Mouse (Mus musculus): ENCODE results near the gene Tgm4.

Gene Tgm4
- long read RNA-seq, experiment 1, result 0 reads
- long read RNA-seq, experiment 2, result 0 reads

DNA sequence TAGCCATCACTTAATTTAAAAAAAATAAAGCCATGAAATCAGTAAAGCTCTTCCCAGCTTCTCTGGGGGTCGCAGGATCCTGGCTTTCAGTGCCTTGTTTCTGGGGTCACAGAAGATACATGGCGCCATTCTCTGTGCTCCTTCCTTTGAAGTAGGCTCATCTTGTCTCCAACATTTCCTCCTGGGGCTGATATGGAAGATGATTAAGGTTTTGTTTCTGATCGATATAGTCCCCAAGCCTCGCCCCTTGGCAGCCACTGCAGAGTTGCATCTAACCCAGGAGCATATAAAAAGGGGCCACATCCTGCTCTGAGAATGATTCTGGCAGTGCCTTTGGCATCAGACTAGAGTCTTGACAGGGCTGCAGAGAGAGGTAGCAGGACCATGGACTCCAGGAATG, at the start of gene Tgm4:
Tgm4 (plus strand) TSS at position 301 of the 400 bp plus-strand sequence.
- intact Hi-C loops (cut with DNase I), result no loop called here

DNA sequence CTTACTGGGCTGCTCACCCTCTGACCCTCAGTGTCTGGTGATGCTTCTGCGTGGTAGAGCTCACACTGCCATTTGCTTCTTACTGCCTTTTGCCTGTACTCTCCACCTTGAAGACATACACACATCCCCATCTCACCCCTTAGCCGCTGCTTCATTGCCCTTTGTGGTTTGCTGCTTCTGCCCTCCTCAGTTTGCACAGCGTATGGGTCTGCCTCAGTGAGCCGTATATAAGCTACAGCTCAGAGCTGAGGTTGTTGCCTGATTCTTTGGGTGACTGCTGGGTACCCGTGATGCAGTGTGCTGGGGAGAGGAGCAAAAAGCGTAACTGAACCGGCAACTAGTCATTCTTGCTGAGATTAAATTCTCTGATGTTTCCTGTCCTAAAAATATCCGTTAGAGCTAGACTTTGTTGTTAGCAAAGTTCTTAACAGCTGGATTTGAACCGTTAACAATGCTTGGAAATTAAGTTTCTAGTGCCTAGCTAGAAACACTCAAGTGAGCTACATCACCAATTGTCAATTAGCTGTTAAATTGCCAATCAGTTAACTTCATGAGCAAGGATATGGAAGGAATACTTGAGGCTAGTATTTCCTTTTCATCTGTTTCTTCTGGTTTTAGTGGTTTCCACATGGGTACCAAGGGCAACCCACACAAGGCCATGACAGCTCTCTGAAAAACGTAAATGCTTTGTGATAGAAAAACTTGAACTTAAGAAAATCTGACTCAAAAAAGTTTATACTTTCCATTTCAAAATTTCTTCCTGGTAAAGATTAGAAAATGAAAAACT, 35.9 kb upstream of the Tgm4 start:
- intact Hi-C loops (cut with DNase I), result no loop called here

DNA sequence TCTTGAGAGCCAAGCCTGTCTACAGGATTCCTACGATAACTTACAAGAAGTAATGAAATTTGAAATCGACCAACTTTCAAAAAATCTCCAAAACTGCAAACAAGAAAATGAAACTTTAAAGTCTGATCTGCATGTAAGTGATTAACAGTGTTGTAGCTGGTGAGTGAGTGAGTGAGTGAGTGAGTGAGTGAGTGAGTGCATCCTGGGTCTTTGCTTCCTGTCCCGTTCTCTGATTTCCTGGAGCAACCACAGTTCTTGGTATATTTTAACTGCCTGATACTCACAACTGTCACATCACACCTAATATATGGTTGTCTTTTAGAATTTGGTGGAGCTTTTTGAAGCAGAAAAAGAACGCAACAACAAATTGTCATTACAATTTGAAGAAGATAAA, 35.3 kb upstream of the Tgm4 start:
- intact Hi-C loops (cut with DNase I), result no loop called here

DNA sequence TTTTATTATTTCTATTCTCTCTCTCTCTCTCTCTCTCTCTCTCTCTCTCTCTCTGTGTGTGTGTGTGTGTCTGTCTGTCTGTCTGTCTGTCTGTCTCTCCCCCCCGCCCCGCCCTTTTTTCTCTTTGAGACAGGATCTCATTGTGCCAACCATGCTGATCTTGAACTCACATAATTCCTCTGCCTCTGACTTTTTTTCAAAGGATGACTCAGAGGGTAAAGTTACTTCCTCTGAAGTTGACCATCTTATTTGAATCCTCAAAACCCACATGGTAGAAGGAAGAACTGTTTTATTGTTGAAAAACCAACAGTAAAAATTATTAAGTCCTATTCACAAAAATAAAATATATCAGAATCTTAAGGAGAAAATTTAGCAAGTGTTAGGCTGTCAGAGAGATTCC, 29.8 kb upstream of the Tgm4 start:
- intact Hi-C loops (cut with DNase I), result no loop called here

DNA sequence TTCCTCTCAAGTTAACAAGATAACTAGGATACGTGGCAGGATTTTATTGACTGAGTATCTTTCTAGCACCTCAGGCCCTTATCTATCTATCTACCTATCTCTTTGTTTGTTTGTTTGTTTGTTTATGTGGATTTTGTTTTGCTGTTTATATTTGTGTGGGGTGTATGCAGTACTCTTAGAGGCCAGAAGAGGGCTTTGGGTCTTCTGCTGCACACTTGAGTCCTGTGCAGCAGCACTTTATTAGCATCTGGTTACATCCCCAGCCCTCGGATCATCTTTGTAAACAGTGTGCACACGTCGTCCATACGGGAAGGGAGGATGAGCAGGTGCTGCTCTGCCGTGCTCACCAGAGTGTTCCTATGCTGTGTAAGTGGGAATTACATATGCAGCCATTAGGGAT, 28.5 kb upstream of the Tgm4 start:
- intact Hi-C loops (cut with DNase I), result no loop called here

DNA sequence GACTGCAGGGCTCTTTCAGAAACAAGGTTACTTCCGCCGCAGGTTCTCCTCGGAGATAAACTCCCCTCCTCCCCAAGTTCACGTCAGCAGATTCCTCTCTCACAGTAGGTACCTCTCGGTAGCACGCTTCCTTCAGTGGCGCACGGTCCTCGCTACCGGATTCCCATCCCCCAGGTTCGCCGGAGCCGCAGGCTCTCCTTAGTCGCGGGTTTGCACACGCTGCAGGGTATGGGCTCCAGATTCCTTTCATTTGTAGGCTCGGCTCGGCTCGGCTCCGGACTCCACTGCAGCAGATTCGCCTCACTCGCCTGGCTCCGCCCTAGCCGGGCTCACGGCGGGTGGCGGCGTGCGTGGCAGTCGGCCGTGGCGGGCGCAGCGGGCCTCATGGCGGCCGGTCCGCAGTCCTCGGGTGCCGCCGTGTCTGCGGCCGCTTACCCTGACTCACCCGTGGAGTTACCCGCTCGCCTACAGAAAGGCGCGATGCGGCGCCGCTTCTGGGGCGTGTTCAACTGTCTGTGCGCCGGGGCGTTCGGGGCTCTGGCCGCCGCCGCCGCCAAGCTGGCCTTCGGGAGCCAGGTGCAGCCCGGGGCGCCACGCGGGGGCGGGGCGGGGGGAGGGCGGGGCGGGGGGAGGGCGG, 13.4 kb upstream of the Tgm4 start, which contains the start of gene Tmem42:
Tmem42 (plus strand) TSS at position 332 of the 637 bp plus-strand sequence.
- intact Hi-C loops (cut with DNase I), result no loop called here

DNA sequence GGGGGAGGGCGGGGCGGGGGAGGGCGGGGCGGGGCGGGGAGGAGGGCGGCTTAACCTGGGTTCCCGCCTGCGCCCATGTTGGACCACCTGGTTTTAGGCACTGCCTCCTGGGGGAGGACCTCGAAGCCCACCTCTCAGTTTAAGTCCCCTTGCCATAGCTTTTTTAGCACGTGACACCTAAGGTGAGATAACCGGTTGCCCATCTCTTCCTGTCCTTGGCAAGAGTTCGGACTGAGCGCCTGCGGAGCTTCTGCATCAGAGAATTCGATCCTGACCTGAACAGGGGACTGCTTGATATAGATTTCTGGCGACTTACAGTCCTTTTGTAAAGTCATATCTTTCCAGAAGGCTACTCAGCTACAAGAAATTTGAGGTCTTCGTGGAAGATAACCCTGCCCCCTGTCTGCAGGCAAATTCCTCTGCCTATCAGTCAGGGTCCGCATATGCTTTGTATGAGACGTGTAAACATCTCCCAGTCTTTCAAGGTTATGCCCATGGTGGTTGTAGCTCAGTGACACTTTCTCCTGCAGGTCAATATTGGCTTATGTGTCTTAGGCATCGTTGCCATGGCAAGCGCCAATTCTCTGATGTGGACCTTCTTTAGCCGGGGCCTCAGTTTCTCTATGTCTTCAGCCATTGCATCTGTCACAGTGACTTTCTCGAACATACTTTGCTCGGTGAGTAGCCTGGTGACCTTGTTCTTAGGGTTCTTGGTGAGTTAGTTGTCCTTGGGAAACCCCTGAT, 12.7 kb upstream of the Tgm4 start:
- intact Hi-C loops (cut with DNase I), result no loop called here

DNA sequence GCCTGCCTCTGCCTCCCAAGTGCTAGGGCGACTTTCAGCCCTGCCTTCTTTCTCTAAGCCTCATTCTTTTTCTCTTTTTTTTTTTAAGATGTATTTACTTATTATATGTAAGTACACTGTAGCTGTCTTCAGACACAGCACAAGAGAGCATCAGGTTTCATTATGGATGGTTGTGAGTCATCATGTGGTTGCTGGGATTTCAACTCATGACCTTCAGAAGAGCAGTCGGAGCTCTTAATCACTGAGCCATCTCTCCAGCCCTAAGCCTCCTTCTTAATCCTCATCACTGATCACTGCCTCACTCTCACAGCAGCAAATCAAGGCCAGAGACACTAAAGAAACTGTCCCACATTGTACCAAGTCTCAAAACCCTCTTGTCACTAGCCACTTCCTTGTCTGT, 10.3 kb upstream of the Tgm4 start:
- intact Hi-C loops (cut with DNase I), result no loop called here

DNA sequence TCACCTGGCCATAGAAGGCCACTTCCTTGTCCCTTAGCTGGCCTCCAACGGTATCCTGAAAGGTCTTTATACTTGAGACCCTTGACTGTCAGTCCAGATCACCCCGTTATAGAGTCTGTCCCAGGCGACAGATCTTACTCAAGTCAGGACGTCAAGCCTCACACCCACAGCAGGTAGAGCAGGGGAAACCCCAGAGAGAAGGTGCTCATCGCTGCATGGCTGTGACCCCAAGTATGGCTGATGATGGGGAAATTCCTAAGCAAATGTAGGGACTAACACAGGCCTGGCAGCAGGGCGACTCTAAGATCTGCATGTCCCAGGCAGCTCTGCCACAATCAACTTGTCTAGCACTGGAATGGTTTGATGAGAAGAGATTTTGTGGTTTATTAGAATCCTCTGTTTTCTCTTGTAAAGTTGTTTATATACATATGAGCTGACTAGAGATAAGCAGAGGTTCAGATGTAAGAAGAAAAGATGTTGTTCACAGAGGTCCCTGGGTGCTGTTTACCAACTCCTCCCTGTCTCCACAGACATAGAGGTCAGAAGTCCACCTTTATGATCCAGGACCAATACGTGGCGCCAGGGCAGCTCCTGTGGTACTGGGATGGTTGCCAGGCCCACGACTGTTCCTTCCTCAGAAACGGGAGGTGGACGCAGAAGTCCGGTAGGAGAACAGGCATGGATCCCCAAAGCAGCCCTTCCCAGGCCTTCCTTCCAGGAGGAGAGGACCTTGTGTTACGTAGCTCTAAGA, 2.9 kb upstream of the Tgm4 start:
- intact Hi-C loops (cut with DNase I), result no loop called here

DNA sequence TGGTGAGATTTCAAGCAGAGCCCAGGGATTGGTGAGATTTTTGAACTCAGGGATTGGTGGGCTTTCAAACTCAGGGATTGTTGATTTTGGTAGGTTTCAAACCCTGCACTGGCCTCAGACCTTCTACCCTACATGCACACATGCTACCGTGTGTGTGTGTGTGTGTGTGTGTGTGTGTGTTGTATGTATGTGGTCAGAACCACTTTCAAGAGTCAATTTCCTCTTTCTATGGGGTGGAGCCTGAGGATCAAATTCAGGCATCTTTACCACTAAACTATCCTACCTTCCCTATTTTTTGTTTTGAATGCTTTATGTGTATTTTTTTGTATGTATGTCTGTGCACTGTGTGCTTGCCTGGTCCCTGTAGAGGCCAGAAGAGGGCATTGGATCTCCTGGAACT, 13.1 kb downstream of the Tgm4 start:
- intact Hi-C loops (cut with DNase I), result no loop called here

DNA sequence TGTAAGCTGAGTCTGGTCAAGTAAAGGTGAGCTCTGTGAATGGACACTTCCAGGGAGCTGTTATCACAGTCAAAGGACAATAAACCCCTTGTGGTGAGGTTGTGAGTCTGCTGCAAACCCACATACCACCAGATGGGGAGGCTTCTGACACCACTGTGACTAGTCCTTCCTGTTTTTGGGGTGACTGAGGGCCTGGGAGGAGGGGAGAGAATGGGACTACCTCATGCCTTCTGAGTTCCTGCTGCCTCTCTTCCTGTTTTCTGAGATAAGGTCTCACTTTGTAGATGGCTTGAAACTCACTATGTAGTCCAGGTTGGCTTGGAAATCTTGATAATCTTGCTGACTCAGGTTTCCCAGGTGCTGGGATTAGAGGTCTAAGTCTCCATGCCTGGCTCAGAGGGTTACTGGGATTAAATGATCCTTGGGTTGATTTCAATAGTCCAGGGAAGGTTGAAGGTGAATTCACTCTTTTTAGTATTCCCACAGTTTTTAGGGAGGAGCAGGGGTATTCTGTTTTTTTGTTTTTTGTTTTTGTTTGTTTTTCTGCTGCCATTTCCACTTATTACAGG, 24.3 kb downstream of the Tgm4 start:
- intact Hi-C loops (cut with DNase I), result no loop called here

DNA sequence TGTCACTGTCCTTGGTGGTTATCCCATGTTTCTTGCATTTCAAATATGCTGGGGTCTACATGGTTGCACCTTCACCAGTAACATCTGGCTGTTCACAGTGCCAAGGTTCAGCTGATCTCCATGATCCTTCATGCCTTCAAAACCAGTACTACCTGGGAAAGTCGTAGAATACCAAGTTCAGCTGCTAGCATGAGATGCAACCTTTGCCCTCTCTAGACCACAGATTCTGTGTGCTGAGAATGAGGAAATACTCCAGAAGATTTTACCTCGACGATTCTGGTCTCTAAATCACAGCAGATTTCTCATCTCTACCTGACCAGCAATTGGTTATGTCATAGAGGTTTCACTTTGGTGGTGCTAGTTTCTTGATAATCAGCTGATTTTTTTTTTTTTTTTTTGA, 25.6 kb downstream of the Tgm4 start:
- intact Hi-C loops (cut with DNase I), result no loop called here

DNA sequence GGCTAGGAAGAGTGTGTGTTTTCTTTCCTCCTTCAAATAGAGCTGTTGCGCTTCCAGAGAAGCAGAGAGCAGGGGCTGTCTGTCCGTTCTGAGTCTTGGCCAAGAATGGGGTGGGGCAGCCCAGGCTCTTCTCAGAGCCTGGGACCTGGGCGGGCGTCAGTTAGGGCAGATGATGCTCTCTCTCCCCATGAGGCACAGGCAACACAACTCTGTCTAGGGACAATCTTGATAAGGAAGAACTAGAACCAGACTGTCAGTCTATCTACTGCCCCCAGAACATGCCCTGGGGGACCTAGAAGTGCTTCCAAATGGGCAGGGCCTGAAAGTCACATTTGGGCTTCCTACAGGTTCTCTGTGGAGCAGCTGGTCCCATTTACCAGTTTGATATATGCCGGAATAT, 44.6 kb downstream of the Tgm4 start:
- intact Hi-C loops (cut with DNase I), result no loop called here

DNA sequence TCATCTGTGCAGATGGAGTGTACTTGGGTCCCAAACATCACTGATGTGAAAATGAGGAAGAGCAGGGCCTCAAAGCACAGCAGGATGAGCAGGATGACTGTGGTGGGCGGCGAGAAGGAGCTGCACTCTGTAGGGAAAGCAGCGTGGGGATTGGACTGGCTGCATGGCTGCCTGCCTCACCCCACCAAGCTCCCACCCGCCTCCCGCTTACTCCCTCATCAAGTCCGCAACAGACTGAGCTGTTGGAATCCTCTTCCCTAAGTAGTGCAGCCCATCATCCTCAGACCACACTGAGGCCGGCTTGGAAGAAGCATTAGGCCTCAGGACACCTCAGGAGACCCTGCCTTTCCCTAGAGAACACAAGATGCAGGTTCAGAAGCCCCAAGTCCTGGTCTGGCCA, 45.8 kb downstream of the Tgm4 start:
- intact Hi-C loops (cut with DNase I), result no loop called here

DNA sequence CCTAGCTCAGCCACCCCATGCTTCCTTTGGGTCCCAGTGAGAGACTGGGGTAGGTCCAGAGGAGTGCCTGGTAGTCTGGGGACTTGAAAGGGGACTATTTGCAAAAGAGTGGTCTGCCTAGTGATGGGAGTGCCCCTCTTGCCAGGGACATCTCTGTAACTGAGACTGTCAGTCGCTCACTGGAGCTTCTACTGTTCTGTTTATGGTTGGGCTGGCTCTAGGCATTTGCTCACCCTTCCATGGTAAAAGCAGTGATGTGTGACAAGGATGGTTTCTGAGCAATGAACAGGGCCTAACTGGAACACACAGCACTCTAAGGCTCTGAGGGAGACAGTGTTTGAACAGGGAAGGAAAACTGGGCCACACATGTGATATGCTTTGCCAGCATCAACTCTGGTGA, 46.3 kb downstream of the Tgm4 start:
- intact Hi-C loops (cut with DNase I), result no loop called here

DNA sequence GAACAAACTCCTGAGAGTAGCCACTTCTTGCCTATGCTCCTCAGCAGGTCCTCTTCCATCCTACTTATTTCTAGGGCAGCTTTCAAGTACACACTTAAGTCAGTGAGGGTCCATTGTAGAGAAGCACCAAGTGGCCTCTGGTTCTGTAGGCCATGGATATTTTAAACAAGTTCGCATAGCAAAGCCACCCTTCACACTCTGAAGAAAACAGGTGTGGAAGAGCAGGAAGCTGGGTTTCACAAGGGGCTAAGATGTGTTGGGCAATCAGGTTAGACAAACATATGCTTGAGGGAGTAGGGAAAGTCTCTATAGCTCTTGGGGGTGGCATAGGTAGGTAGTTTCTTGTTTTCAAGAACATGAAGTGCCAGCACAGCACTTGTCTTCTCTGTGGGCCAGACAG, 50.8 kb downstream of the Tgm4 start:
- intact Hi-C loops (cut with DNase I), result no loop called here

DNA sequence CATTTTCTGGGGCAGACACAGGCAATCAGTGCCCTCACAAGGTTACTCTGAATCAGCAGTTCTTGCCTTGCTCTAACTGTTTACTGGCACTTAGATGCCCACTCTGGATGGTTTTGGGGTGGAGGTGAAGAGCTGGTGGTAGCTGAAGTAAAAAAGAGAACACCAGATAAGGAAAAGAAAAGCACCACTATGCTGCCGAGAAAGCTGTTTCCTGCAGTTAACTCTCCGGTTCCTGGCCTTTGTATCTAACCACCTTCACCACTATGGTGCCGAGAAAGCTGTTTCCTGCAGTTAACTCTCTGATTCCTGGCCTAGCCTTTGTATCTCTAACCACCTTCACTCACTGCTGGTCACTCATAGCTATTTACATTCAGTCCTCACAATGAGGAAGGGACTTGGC, 53.0 kb downstream of the Tgm4 start:
- intact Hi-C loops (cut with DNase I), result no loop called here

DNA sequence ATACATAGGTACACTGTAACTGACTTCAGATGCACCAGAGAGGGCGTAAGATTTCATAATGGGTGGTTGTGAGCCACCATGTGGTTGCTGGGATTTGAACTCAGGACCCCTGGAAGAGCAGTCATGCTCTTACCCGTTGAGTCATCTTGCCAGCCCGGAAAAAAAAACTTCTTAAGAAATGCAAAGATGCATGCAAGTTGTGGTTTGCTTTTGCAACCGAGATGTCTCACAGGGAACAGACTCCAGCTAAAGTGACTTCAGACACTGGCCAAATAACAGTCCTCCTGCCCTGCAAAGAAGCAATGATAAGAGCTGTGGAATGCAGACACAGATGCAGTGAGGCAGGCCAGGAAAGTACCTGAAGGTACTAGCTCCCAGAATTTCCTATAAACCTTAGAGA, 56.3 kb downstream of the Tgm4 start:
- intact Hi-C loops (cut with DNase I), result no loop called here

DNA sequence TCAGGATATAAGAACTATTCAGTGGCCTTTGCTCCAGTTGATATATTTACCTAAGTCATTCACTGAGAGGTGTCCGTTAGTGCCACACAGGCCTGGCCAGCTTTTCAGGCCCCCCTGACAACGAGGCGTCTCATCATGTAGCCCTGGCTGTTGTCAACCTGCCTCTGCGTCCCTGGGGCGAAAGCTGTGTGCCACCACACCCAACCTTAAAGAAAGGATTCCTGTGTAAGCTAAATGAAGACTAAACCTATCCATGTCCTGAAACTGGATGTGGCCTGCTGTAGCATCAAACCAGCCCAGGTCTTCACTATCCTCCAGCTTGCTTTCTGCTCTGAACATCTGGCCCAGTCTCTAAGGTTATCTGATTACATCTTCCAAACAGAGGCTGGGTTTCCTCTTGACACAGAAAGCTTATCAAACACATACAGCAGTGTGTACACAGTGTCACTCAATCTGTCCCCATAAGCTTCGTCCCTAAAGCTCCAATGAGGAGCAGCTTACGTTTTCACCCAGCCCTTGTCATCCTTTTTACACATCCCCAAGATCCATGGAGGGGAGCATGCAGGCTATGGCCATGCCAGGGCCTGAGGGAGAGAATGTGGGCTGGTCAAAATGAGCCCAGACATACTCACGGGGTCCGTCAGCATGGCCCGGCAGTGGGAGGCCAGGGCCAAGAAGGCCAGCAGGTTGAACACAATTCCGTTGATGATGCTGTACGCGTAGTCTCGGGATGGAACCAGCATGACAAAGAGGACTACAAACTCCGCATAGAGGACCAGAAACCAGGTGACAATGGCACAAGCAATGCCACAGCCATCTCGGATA, 65.3 kb downstream of the Tgm4 start:
- intact Hi-C loops (cut with DNase I), result no loop called here

DNA sequence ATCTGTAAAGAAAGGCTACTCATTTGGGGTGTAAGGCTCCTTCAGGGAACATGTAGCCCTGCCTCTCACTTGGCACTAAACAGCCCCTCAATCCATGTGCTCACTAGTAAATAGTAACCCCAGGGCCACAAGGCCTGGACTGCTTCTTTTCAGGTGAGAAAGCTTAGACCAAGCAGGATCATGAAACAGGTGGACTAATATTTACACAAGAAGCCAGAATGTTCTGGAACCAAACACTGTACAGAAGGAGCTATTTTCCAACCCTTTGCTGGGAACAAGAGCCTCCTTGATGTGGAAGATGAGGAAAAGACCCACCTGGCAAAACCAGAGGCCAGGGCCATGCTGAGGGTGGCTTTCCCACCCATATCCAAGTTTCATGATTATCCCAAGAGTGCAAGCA, 68.9 kb downstream of the Tgm4 start:
- intact Hi-C loops (cut with DNase I), result no loop called here

Measured in adrenal gland (tissue).